18 mouse cellular contexts compared by ENCODE assay signal in genomic region chr2:164358373-164358772, GRCm38 (mm10). TPM values are rescaled to one million over a fixed set of nuclear protein-coding genes. Genes with fewer than 3 reads are reported as not detected.
A peak's percentile ranks its signal among the peaks of the same experiment; 100 is the strongest.
DNase-seq lines count a peak whose midpoint lies in the region; ATAC-seq and TF ChIP-seq lines count a peak whose summit lies in the region.
"Had no signal": no experiment of that assay in that cellular context is flagged by ENCODE, and none has a peak within 500 bp of the region (broad histone marks: within the 10 kb centered on the region; RNA-seq: fewer than 3 reads in every experiment).

No protein-coding gene starts in this region.

- 78% methylated on average over 3 of the region's 3 CpGs for WGBS in heart, postnatal 0 days
- WGBS in heart, embryonic 12.5 days = 82% methylated on average over 3 of the region's 3 CpGs
- WGBS in lung, embryonic 14.5 days = 78% methylated on average over 3 of the region's 3 CpGs

- H3K27ac ChIP-seq in heart, postnatal 0 days (ENCODE audit: low read depth) = no peak overlapping the region
- H3K27ac ChIP-seq in heart, embryonic 12.5 days (ENCODE audit: poor library complexity, severe bottlenecking) = no peak overlapping the region
- H3K27ac ChIP-seq in lung, embryonic 14.5 days (ENCODE audit: low read depth) = no peak overlapping the region
- H3K27ac ChIP-seq in CH12.LX (ENCODE audit: insufficient read depth, low read depth) = no peak overlapping the region
- H3K27ac ChIP-seq: embryonic facial prominence, embryonic 12.5 days; forebrain, embryonic 12.5 days; lung, embryonic 15.5 days; midbrain, embryonic 15.5 days had no signal

- no peaks in the 10 kb centered on the region for H3K9me3 ChIP-seq in heart, postnatal 0 days (replicated peaks; ENCODE audit: control insufficient read depth, low read length)
- no peaks in the 10 kb centered on the region for H3K9me3 ChIP-seq in heart, embryonic 12.5 days (replicated peaks)
- H3K9me3 ChIP-seq in lung, embryonic 14.5 days (ENCODE audit: low read depth, low read length) = no peaks in the 10 kb centered on the region
- H3K9me3 ChIP-seq in CH12.LX (replicated peaks; ENCODE audit: low read length) = no peaks in the 10 kb centered on the region
- H3K9me3 ChIP-seq: embryonic facial prominence, embryonic 12.5 days; forebrain, embryonic 12.5 days; G1E; lung, embryonic 15.5 days; midbrain, embryonic 15.5 days had no signal

- no peak for DNase-seq in heart, postnatal 0 days (ENCODE audit: low spot score)
- peak; percentile 44 for DNase-seq in lung, embryonic 14.5 days
- no peak for DNase-seq in lung, postnatal 4 days
- DNase-seq in CH12.LX (ENCODE audit: extremely low read depth) = peak; percentile 31
- no peak for DNase-seq in brain, embryonic 14.5 days (ENCODE audit: low read depth)
- no peak for DNase-seq in gastrocnemius, postnatal 14 days
- DNase-seq: cerebellum, adult 11-12 months; layer of hippocampus, postnatal 36 days; right cerebral cortex, postnatal 25 days had no signal

- ATAC-seq in heart, postnatal 0 days (ENCODE audit: insufficient read depth, low read depth) = no peak
- no peak for ATAC-seq in heart, embryonic 12.5 days (ENCODE audit: insufficient number of reproducible peaks, low FRiP score)
- no peak for ATAC-seq in lung, embryonic 14.5 days (ENCODE audit: insufficient read depth)
- ATAC-seq: intestine, embryonic 16.5 days; midbrain, embryonic 15.5 days had no signal

- no peak overlapping the region for H3K9ac ChIP-seq in heart, postnatal 0 days (replicated peaks; ENCODE audit: low read depth, low read length)
- no peak overlapping the region for H3K9ac ChIP-seq in heart, embryonic 12.5 days
- H3K9ac ChIP-seq in lung, embryonic 14.5 days = no peak overlapping the region
- no peak overlapping the region for H3K9ac ChIP-seq in CH12.LX (ENCODE audit: insufficient read depth, low read depth)
- H3K9ac ChIP-seq: embryonic facial prominence, embryonic 12.5 days; forebrain, embryonic 12.5 days; lung, embryonic 15.5 days; midbrain, embryonic 15.5 days had no signal

- H3K36me3 ChIP-seq in heart, postnatal 0 days (replicated peaks; ENCODE audit: control insufficient read depth, insufficient read depth, low read length) = no peaks in the 10 kb centered on the region
- H3K36me3 ChIP-seq in heart, embryonic 12.5 days = no peaks in the 10 kb centered on the region
- no peaks in the 10 kb centered on the region for H3K36me3 ChIP-seq in lung, embryonic 14.5 days (ENCODE audit: insufficient read depth)
- H3K36me3 ChIP-seq in CH12.LX (replicated peaks in 1 of 2; ENCODE audit: control insufficient read depth in 1 of 2, insufficient read depth in 1 of 2, low read length in 1 of 2) = no peaks in the 10 kb centered on the region
- H3K36me3 ChIP-seq: embryonic facial prominence, embryonic 12.5 days; forebrain, embryonic 12.5 days; G1E; lung, embryonic 15.5 days; midbrain, embryonic 15.5 days had no signal

- H3K4me1 ChIP-seq in heart, postnatal 0 days (ENCODE audit: control insufficient read depth, insufficient read depth) = no peaks in the 10 kb centered on the region
- no peaks in the 10 kb centered on the region for H3K4me1 ChIP-seq in heart, embryonic 12.5 days (replicated peaks)
- peaks cover 3% of the 10 kb centered on the region; the same call in 1 of the 2 replicates for H3K4me1 ChIP-seq in lung, embryonic 14.5 days (ENCODE audit: insufficient read depth)
- H3K4me1 ChIP-seq in CH12.LX (ENCODE audit: control insufficient read depth in 1 of 2, insufficient read depth in 2 of 2) = peaks cover 13 to 20% of the 10 kb centered on the region in 2 experiments
- H3K4me1 ChIP-seq: embryonic facial prominence, embryonic 12.5 days; midbrain, embryonic 15.5 days had no signal

- H3K4me3 ChIP-seq in heart, postnatal 0 days (ENCODE audit: low read depth, low read length) = no peak overlapping the region
- H3K4me3 ChIP-seq in heart, embryonic 12.5 days = no peak overlapping the region
- no peak overlapping the region for H3K4me3 ChIP-seq in lung, embryonic 14.5 days (ENCODE audit: low read depth, low read length)
- no peak overlapping the region for H3K4me3 ChIP-seq in CH12.LX (replicated peaks in 1 of 3; ENCODE audit: low read depth in 2 of 3, low read length in 2 of 3, poor library complexity in 1 of 3)
- H3K4me3 ChIP-seq: embryonic facial prominence, embryonic 12.5 days; forebrain, embryonic 12.5 days; lung, embryonic 15.5 days; midbrain, embryonic 15.5 days had no signal

- intact Hi-C loops in gastrocnemius, postnatal 14 days (cut with DNase I; ENCODE audit: low total_unique reads) = loop anchor here (10.0 kb wide), 1 partner anchor 254 kb away; no protein-coding TSS in a partner anchor

- H3K4me2 ChIP-seq in heart, postnatal 0 days (ENCODE audit: low read depth, low read length) = no peak overlapping the region
- H3K4me2 ChIP-seq in heart, embryonic 12.5 days = no peak overlapping the region
- H3K4me2 ChIP-seq in lung, embryonic 14.5 days = no peak overlapping the region
- H3K4me2 ChIP-seq in CH12.LX (ENCODE audit: insufficient read depth, low read depth, poor library complexity, severe bottlenecking) = no peak overlapping the region
- H3K4me2 ChIP-seq: embryonic facial prominence, embryonic 12.5 days; forebrain, embryonic 12.5 days; lung, embryonic 15.5 days; midbrain, embryonic 15.5 days had no signal

- TF ChIP-seq CTCF in heart, postnatal 0 days (IDR thresholded peaks at IDR 0.05; ENCODE audit: low read depth) = peak; percentile 25
- TF ChIP-seq CTCF in lung, embryonic 14.5 days (IDR thresholded peaks at IDR 0.05; ENCODE audit: low read depth) = peak; percentile 51
- peak; percentile 21 to 56; a peak in 2 of 4 replicates for TF ChIP-seq CTCF in CH12.LX (conservative IDR thresholded peaks at IDR 0.05 in 1 of 2, IDR thresholded peaks at IDR 0.05 in 1 of 2; ENCODE audit: low read depth in 2 of 2, low read length in 2 of 2)
- peak; percentile 27; the same call in 1 of the 2 replicates for TF ChIP-seq CTCF in brain, embryonic 14.5 days (IDR thresholded peaks at IDR 0.05; ENCODE audit: borderline replicate concordance, extremely low read depth, insufficient read depth, insufficient read length)

- dilution Hi-C loops in CH12.LX (cut with MboI; ENCODE audit: extremely low pct_ligation_motif_present, extremely low pct_unique_long_range_greater_than_20kb, low sequenced_read_pairs) = no loop called here

- H3K27me3 ChIP-seq in heart, postnatal 0 days (ENCODE audit: control insufficient read depth, insufficient read depth, low read length) = no peaks in the 10 kb centered on the region
- peaks cover 30% of the 10 kb centered on the region for H3K27me3 ChIP-seq in heart, embryonic 12.5 days (replicated peaks)
- H3K27me3 ChIP-seq in lung, embryonic 14.5 days (ENCODE audit: insufficient read depth, low read length) = no peaks in the 10 kb centered on the region
- H3K27me3 ChIP-seq in CH12.LX (replicated peaks) = peaks cover 2% of the 10 kb centered on the region
- H3K27me3 ChIP-seq: lung, embryonic 15.5 days had no signal

- in situ Hi-C loops in CH12.LX (cut with MboI; ENCODE audit: low pct_ligation_motif_present, low pct_unique_long_range_greater_than_20kb, low sequenced_read_pairs) = no loop called here

- TF ChIP-seq RAD21 in CH12.LX (IDR thresholded peaks at IDR 0.05; ENCODE audit: low read depth, low read length) = peak; percentile 37

- H3K79me2 ChIP-seq in CH12.LX (replicated peaks; ENCODE audit: control insufficient read depth, extremely low read depth, insufficient read depth, poor library complexity, severe bottlenecking) = no peaks in the 10 kb centered on the region

- TF ChIP-seq EP300 in heart, postnatal 0 days (IDR thresholded peaks at IDR 0.05; ENCODE audit: low read depth) = no peak
- no peak for TF ChIP-seq EP300 in CH12.LX (IDR thresholded peaks at IDR 0.05; ENCODE audit: low read length)

- TF ChIP-seq POLR2A in CH12.LX (IDR thresholded peaks at IDR 0.05; ENCODE audit: low read depth, low read length) = no peak
- no peak for TF ChIP-seq POLR2A in brain, embryonic 14.5 days (IDR thresholded peaks at IDR 0.05; ENCODE audit: borderline replicate concordance, extremely low read depth, insufficient read depth, insufficient read length, poor library complexity, severe bottlenecking)

RNA-seq across cellular contexts. Expression of gene Svs5, which starts 25.8 kb away (rescaled TPM):
- not detected in 2 replicates for total RNA-seq in heart, postnatal 0 days (2014; rRNA removed; ENCODE audit: low replicate concordance)
- not detected in 2 replicates for polyA plus RNA-seq in heart, postnatal 0 days (2015; fragmentation: Nextera tagmentation; extraction: Ambion mirVana)
- polyA plus RNA-seq in heart, embryonic 12.5 days (2016; fragmentation: Nextera tagmentation; extraction: Ambion mirVana) = not detected in 2 replicates
- not detected in 2 replicates for polyA plus RNA-seq in lung, embryonic 14.5 days (2014; fragmentation: Nextera tagmentation; extraction: Ambion mirVana)
- total RNA-seq in CH12.LX (2012; rRNA removed) = not detected in 2 replicates
- total RNA-seq in CH12.LX (2014; rRNA removed) = not detected in 2 replicates
- polyA plus RNA-seq in CH12.LX (2012; ENCODE audit: insufficient read length, low read depth) = not detected in 2 replicates
- not detected in 2 replicates for polyA plus RNA-seq in brain, embryonic 14.5 days (2012; rRNA removed)
- not detected for total RNA-seq in gastrocnemius, postnatal 14 days (2021)
- total RNA-seq: G1E; gastrocnemius, postnatal 4 days; heart, postnatal 25 days; layer of hippocampus, postnatal 36 days had no signal
- polyA plus RNA-seq: embryonic facial prominence, embryonic 12.5 days; forebrain, embryonic 12.5 days; G1E; intestine, embryonic 16.5 days; lung, embryonic 15.5 days; midbrain, embryonic 15.5 days had no signal

RNA-seq across cellular contexts. Expression of gene Slpi, which starts 30.5 kb away (rescaled TPM):
- not detected in 2 replicates for total RNA-seq in heart, postnatal 0 days (2014; rRNA removed; ENCODE audit: low replicate concordance)
- 2.0 and 3.7 TPM in 2 replicates for polyA plus RNA-seq in heart, postnatal 0 days (2015; fragmentation: Nextera tagmentation; extraction: Ambion mirVana)
- polyA plus RNA-seq in heart, embryonic 12.5 days (2016; fragmentation: Nextera tagmentation; extraction: Ambion mirVana) = 0.44 and 1.2 TPM in 2 replicates
- polyA plus RNA-seq in lung, embryonic 14.5 days (2014; fragmentation: Nextera tagmentation; extraction: Ambion mirVana) = 0.73 and 0.86 TPM in 2 replicates
- total RNA-seq in CH12.LX (2012; rRNA removed) (1.2 and 2.7 TPM in 2 replicates), CH12.LX (2014; rRNA removed) (0.38 and 0.53 TPM in 2 replicates)
- polyA plus RNA-seq in CH12.LX (2012; ENCODE audit: insufficient read length, low read depth) = 0.71 and 1.0 TPM in 2 replicates
- polyA plus RNA-seq in brain, embryonic 14.5 days (2012; rRNA removed) = 0.22 TPM in 1 of 2 replicates, not detected in the other
- total RNA-seq in gastrocnemius, postnatal 14 days (2021) = under 1 TPM; 0.64 to 0.66 TPM
- total RNA-seq: G1E had no signal
- polyA plus RNA-seq: G1E; midbrain, embryonic 15.5 days had no signal

RNA-seq across cellular contexts. Expression of gene Svs6, which starts 41.8 kb away (rescaled TPM):
- total RNA-seq in heart, postnatal 0 days (2014; rRNA removed; ENCODE audit: low replicate concordance) = not detected in 2 replicates
- polyA plus RNA-seq in heart, postnatal 0 days (2015; fragmentation: Nextera tagmentation; extraction: Ambion mirVana) = not detected in 2 replicates
- polyA plus RNA-seq in heart, embryonic 12.5 days (2016; fragmentation: Nextera tagmentation; extraction: Ambion mirVana) = not detected in 2 replicates
- polyA plus RNA-seq in lung, embryonic 14.5 days (2014; fragmentation: Nextera tagmentation; extraction: Ambion mirVana) = not detected in 2 replicates
- total RNA-seq in CH12.LX (2012; rRNA removed) (not detected in 2 replicates), CH12.LX (2014; rRNA removed) (not detected in 2 replicates)
- polyA plus RNA-seq in CH12.LX (2012; ENCODE audit: insufficient read length, low read depth) = not detected in 2 replicates
- polyA plus RNA-seq in brain, embryonic 14.5 days (2012; rRNA removed) = not detected in 2 replicates
- total RNA-seq in gastrocnemius, postnatal 14 days (2021) = not detected
- total RNA-seq: G1E; gastrocnemius, postnatal 4 days; heart, postnatal 25 days; layer of hippocampus, postnatal 36 days had no signal
- polyA plus RNA-seq: embryonic facial prominence, embryonic 12.5 days; forebrain, embryonic 12.5 days; G1E; intestine, embryonic 16.5 days; lung, embryonic 15.5 days; midbrain, embryonic 15.5 days had no signal

RNA-seq across cellular contexts. Expression of gene Rbpjl, which starts 44.6 kb away (rescaled TPM):
- not detected in 2 replicates for total RNA-seq in heart, postnatal 0 days (2014; rRNA removed; ENCODE audit: low replicate concordance)
- 0.04 and 0.05 TPM in 2 replicates for polyA plus RNA-seq in heart, postnatal 0 days (2015; fragmentation: Nextera tagmentation; extraction: Ambion mirVana)
- 0.19 and 0.28 TPM in 2 replicates for polyA plus RNA-seq in heart, embryonic 12.5 days (2016; fragmentation: Nextera tagmentation; extraction: Ambion mirVana)
- polyA plus RNA-seq in lung, embryonic 14.5 days (2014; fragmentation: Nextera tagmentation; extraction: Ambion mirVana) = 4.9 and 5.1 TPM in 2 replicates
- total RNA-seq in CH12.LX (2012; rRNA removed) (0.08 TPM in 1 of 2 replicates, not detected in the other), CH12.LX (2014; rRNA removed) (not detected in 2 replicates)
- polyA plus RNA-seq in CH12.LX (2012; ENCODE audit: insufficient read length, low read depth) = not detected in 2 replicates
- 0.04 and 0.10 TPM in 2 replicates for polyA plus RNA-seq in brain, embryonic 14.5 days (2012; rRNA removed)
- under 1 TPM in 1 of 2 experiments, not detected in 1; 0.07 TPM for total RNA-seq in gastrocnemius, postnatal 14 days (2021)
- total RNA-seq: heart, postnatal 25 days had no signal
- polyA plus RNA-seq: G1E; midbrain, embryonic 15.5 days had no signal

RNA-seq across cellular contexts. Expression of gene Matn4, which starts 46.6 kb away (rescaled TPM):
- total RNA-seq in heart, postnatal 0 days (2014; rRNA removed; ENCODE audit: low replicate concordance) = 1.7 and 3.3 TPM in 2 replicates
- 1.1 and 1.5 TPM in 2 replicates for polyA plus RNA-seq in heart, postnatal 0 days (2015; fragmentation: Nextera tagmentation; extraction: Ambion mirVana)
- 6.2 and 6.4 TPM in 2 replicates for polyA plus RNA-seq in heart, embryonic 12.5 days (2016; fragmentation: Nextera tagmentation; extraction: Ambion mirVana)
- polyA plus RNA-seq in lung, embryonic 14.5 days (2014; fragmentation: Nextera tagmentation; extraction: Ambion mirVana) = 5.5 and 6.7 TPM in 2 replicates
- total RNA-seq in CH12.LX (2012; rRNA removed) = not detected in 2 replicates
- not detected in 2 replicates for total RNA-seq in CH12.LX (2014; rRNA removed)
- not detected in 2 replicates for polyA plus RNA-seq in CH12.LX (2012; ENCODE audit: insufficient read length, low read depth)
- polyA plus RNA-seq in brain, embryonic 14.5 days (2012; rRNA removed) = 1.8 and 2.5 TPM in 2 replicates
- total RNA-seq in gastrocnemius, postnatal 14 days (2021) = 1 to 10 TPM; 3.7 to 5.4 TPM
- polyA plus RNA-seq: G1E had no signal

Comparison
In these comparisons a context has a peak if more than half of its experiments do, and no peak if none do; other contexts are left out.
1. DNase-seq: peak in lung, embryonic 14.5 days (single experiment) and CH12.LX (single experiment); none in heart, postnatal 0 days (single experiment), lung, postnatal 4 days (0 of 2), brain, embryonic 14.5 days (single experiment) and gastrocnemius, postnatal 14 days (single experiment).
2. Peak in every context shown above with its lines, with median percentiles within 50 percentile points of each other: CTCF ChIP-seq.